Mouse (Mus musculus) layer of hippocampus, postnatal 36 days (tissue): ENCODE data around the gene Hdac4. TPM values are rescaled to one million over a fixed set of nuclear protein-coding genes. Genes with fewer than 3 reads are reported as not detected.

Experiments used
- DNase-seq, 2 experiments: peaks; one replicate each; pipeline ENCODE4 v3.0.0; 2022
- total RNA-seq, 2 experiments: library from RNA; stranded (reverse); gene quantifications; 2 replicates each; pipeline ENCODE4 v1.2.3; 2021

The Hdac4 gene
- total RNA-seq, 2 experiments from 2014 or later: 117 to 119 TPM

DNA sequence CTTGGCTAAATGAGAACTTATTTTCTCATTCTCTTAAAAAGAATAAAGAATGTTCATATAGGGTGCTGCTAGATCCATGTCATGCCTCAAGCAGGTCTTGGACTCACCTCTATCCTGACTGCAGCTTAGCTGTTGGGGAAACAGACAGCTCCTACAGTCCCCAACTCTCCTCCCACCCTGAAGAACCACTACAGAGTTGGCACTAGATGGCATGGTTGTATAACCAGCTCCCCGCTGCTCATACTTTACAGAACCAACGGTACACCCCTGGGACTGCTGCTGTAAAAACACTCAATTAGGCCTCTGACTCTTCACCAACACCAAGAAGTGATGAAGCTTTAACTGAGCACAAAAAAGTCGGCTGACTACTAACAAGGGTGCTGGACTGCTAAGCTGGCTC is 235.6 kb downstream of the Hdac4 start:
- no peak for DNase-seq

DNA sequence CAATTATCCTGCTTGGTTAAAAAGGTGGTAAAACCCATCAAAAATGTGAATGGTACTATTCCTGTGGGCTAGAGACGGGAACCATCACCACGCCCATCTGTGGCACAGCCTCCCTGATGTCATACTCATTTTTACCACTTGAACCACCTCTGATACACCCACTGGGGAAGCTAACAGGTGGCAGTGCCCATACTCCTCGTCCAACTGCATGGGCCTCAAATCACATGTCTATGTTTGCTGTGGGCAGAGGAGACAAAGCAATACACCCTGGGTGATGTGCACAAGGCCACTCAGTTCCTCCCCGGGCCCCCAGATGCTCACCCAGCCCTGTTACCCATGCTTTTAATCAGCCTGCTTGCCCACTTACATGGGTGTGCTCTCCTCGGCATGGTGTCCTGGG is 236.5 kb downstream of the Hdac4 start:
- no peak for DNase-seq

DNA sequence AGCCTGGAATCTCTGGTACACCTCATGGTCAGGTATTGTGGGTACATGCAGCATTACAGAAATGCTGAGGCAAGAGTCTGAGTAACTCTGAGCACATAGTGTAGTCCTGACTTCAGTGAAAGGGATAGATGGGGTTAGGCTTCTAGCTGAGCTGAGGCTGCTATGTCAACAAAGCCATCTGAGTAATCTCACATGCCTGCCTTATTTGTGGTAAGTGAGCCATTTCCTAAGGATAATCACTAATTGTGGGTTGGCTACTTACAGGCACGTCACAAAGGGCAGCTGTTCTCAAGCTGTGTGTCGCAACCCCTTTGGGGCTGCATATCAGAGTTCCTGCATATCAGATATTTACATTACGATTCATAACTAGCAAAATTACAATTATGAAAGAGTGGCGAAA is 239.3 kb downstream of the Hdac4 start:
- DNase-seq: no peak

DNA sequence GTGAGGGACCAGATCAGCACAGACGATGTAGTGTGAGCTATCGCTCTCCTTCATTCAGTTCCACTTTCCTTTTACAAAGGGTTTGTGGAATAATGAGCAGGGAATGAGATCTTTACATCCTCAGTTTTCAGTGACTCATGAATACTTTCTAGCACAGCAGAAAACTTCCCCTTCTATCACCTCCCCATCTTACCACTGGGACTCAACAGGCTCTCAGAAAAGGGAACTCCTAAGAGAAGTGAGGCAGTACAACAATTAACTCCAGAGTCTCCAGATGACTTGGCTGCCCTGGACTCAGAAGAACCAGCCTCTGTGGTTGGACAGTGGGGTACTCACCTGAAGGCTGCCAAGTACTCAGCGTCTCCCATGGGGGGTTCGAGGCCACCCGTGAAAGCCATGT is 240.5 kb downstream of the Hdac4 start:
- no peak for DNase-seq

DNA sequence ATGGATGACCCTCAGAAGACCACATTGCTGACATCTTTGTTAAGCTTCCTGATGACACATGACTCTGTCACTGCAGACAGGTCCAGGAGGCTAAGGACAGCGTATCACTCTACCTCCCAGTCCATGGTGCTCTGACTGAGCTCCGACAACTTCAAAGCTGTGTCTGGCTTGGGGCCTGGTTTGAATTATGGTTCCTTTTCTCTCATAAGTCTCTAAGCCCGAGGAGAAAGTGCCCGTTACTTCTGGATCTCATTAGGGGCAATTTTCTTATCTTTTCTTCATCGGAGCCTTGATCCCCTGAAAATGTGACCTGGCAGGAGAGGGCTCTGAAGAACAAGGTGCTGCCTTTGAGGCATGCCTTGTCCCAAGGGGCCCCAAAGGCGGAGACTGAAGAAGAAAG is 242.6 kb downstream of the Hdac4 start:
- no peak for DNase-seq

DNA sequence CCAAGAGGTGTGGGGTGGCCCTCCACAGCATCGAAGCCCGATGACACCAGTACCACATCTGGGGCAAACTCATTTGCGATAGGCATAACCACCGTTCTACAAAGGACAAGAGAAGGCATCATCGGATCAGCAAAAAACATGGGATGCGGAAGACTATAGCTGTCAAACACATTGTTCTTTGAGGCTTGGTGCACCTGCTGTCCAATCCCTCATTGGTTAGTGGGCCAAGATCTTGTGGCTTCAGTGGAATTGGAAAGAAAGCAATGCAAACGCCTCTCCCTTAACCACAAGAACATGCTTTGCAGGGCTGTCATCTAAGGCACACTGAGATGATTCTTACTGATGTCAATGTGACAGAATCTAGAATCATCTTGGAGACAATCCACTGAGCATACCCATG is 248.1 kb downstream of the Hdac4 start:
- no peak for DNase-seq

DNA sequence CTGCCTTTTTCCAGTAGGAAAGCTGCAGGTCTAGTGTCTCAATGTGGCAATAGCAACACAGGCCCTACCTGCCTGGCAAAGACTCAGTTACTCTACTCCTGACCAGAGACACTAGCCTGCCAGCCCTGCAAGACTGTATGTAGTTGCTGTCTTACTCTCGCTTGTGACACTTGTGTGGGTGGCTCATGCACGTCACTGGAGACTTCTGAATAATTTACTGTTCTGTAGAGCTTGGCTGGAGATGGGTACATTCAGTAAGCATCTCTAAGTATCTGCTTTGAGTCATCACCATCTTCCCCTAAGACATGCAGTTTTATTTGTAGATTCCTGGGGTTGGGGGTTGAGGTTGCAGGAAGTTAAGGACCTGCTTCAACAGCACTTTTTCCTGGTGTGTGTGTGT is 252.9 kb downstream of the Hdac4 start:
- DNase-seq: no peak

DNA sequence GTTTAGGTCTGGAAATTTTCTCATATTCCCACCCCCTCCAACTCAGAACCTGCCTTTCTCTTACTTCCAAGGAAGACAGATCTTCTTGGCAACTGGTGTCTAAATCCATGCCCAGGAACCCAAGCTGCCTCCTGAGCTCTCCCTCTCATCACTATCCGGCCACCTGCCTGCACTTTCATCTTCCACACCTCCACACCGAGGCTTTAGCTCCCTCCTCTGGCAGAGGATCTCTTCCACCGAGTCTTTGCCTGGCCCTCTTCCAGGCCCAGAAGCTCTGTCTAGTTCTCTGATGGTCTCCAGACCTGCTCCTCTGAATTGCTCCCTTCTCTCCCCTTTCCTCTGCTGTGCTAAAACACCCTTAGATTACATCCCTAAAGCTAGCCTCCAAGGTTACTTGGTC is 253.5 kb downstream of the Hdac4 start:
- no peak for DNase-seq

DNA sequence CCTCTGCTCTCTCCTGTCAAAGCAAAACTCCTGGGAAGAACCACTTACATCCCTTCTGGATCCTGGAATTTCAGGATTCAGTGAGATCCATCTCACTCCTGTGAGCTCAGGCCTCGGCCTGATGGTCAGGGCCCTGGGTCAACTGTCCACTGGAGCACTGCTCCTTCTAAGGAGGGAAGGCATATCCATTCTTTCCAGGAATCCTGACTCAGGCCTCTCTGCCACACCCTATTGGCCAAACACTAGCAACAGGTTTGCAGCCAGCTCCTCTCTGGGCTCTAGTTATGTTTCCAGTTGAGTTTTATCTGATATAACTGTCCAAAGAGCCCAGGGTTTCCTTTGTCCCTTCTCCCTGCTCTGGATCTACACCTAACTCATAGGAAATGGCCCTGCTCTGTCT is 254.4 kb downstream of the Hdac4 start:
- DNase-seq: no peak

DNA sequence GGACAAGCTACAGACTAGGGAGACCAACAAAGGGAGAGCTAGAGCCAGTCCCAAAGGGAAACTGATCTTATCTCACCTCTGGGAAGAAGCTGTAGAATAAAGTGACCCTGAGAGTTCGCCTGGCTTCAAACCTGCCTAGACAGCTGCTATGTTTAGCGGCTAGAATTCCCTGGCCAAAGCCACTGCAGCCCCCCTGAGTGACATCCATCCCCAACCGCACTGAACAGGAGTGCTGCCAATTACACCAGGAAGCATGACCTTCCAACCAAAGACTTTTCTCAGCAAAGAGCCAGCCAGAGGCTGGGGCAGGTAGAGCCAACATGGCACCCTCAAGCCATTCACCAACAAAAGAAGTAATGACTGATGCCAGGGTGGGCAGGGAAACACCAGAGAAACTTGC is 260.3 kb downstream of the Hdac4 start:
- DNase-seq: no peak

DNA sequence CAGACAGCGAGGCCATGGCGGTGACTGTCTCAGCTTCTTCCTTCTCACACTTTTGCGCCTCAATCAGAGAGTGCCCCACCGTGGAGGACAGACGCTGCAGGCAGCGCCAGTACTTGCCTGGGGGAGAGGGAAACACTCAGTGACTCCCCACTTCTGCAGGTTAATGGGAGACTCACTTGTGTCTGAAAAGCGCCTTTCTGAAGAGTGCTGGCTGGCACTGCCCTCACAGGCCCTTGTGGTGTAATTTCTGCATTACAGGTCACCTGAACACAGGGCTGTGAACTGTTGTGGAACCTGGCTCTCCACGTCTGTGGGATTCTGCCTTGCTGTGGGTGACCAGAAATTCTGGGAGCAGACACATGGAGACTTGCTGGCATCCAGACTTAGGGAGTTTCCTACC is 261.8 kb downstream of the Hdac4 start:
- no peak for DNase-seq

DNA sequence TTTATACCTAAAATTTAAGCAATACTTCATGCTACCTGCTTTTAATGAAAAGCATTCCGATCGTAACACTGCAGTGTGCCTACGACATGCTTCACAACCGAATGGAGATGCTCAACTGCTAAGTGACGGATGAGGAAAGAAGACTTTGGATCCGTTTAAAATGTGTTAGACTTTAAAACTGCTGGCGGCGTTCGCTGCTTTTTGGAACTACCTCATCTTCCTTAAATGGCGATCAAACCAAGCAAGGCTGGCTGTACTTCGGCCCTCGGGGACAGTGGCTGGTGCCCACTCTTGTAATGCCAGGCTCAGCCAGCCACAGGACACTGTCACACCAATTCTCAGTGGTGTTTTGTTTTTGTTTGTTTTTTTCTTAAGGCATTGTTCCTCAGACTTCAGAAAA is 263.3 kb downstream of the Hdac4 start:
- no peak for DNase-seq

DNA sequence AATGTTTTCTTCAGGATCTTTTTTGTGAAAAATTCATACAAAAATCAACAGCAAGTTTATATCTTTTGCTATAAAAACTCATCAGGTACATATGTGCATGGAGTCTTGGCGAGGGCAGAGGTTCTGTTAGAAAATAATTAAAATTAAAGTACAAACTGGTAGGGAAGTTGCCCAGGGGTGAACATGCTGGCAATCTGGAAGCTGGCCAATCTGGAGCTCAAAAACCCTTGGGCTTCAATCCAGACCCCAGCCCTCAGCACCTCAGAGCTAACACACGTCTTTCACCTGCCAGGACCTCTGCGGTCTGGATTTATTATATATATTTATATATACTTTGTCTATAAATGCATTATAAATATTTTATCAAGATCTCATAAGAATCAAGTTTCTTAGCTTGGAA is 263.7 kb downstream of the Hdac4 start:
- DNase-seq: no peak

DNA sequence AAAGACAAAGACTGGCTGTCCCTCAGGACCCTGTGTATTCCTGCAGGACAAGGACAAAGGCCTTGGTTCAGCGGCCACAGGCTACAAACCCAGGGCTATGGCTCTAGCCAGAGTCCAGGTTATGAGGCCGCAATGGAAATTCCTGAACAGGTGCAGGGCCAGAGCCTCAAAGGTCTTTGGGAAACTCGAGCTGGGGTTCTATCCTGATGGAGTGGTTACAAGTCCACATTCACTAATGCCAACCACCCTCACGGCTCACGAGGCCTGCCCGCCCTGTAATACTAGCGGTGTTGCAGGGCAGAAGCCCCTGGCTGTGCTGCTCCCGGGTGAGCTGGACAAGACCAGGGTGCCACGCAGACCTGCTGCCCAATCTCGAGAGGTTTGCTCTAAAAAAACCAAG is 264.3 kb downstream of the Hdac4 start:
- DNase-seq: no peak

DNA sequence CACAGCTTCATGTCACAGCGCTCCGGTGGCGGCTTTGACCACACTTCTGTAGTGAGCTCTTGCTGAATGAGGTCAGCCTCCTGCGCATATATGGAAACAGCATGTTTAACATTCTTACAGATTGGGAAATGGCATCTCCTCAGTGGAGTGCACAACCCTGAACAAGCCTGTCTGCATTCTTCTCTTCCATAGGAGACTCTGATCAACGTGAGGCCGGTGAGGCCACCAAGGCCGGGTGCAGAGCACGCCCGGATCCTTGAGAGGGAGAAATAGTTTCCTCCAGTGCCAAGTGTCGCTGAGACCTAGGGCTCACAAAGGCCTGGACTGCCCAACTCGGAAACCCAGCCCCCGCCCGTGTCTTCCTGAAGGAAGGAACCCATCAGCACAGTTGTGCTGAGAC is 266.4 kb downstream of the Hdac4 start:
- no peak for DNase-seq

DNA sequence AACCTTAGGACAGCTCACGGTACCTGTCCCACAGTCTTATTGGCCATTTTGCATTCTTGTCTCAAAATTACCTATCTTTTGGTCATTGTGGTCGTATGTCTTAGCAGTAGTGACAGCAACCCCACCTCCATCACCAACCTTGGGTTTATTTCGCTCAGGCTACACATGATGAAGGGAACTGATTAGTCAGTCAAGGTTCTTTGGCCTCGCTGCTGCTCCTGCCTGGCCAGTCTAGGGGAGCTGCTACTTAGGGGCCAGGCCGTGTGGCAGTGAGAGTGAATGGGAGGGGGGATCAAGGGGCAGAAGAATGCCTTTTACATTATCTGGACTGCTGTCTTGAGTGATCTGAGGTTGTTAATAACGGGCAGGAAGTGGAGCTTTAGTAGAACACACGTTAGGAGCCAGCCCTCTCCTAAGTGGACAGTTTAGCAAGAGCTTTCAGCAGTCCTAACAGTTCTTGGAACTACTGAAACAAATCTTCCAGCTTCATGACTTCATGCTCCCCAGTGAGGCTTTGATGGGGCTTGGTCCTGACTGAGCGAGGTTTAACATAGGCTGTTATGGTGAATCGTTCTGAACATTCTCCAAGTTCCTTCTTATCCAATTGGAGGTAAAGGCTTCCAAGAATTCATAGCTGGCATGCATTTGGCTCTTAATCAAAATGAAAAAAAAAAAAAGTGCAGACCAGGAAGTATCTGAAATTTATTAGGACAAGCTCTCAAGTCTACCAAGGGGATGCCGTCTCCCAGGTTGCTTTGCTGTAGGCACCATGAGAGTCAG is 267.8 kb downstream of the Hdac4 start:
- DNase-seq: no peak

DNA sequence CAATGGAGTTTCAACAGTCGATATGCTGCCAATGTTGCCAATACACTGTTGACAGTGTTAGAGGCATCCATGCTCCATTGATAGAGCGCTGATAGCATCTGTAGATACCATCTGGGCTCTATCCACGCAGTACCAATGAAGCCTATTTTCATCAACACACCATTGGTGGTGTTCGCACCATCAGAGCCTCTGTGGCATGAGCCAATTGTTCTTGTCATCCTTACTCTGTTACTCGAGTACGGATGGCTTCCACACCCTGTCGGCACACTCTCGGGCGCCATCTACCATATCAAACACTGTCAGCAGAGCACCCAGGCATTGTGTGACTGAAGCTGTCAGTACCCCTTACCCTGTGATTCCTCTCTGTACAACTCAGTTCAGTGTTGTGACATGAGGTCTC is 271.9 kb downstream of the Hdac4 start:
- peak; percentile 26 to 32 for DNase-seq

DNA sequence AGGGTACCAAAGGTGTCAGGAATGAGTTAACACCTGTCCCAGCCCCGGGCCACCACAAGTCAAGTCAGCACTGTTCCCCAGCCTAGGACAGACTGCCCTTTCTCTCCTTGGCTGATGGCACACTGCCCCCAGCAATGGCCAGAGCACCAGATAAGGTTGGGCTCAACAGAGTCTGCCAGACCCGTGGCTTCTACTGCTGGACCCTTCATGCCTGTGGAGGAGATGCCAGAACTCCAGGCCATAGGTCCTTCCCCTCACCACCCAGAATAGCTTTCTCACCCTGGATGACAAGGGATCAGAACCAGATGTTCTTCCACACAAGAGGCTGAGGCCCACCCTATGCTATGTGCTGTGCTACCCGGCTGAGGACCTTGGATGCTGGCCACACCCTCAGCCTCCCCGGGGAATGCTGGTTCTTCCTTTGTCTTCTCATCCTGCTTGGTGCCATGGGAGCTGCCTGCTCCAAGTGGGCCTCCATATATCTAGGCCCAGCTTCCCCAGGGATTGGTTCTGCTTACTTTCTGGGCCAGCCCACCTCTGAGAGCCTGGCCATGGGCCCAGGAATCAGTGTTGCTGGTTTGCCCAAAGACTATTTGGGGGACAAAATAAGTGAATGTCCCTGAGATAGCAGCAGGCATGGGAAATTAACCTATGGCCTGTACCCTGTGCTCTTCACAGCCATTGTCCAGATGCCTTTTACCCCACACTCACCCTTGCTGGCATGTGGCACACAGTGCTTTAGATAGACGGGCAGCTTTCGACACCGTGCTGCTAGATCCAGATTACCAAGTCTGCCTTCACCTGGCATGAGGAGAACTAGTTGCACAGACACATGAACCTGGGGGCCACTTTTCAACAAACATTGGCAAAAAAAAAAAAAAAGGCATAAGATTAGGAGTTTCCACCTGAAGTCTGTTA is 273.0 kb downstream of the Hdac4 start:
- DNase-seq: no peak

DNA sequence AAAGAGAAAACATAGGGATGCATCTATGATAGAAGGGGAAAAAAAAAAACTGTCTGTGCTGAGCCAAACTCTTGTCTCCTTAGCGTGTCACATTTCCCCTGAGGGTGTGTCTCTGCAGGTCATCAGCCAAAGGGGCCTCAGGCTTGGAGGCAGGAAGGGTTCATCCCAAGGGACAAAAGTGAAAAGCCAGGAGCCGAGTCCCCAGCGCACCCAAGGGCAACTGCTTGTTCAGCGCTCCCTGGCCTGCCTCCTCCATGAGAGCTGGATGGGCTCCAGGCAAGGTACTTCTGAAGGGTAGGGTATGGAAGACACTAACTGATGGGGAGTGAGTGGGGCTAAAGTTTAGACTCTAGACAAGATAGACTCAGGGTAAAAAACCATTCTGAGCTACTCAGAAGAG is 273.8 kb downstream of the Hdac4 start:
- no peak for DNase-seq

DNA sequence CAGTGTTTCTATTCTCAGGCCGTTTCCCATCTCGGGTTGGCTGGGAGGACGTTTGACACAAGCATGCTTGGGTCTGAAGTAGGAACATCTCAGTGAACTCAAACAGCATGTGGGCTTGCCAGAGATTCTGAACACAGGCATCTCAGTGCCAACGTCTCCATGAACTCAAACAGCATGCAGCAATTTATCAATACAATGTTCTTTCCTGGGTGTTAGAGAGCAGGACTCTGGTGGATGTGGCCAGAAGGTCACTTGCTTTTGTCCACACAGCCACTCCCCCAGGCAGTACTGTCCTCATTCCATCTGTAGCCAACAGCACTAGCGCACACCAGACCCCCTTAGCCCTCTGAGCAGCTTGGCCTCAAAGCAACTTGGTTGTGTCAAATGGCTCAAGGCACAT is 274.2 kb downstream of the Hdac4 start:
- no peak for DNase-seq

DNA sequence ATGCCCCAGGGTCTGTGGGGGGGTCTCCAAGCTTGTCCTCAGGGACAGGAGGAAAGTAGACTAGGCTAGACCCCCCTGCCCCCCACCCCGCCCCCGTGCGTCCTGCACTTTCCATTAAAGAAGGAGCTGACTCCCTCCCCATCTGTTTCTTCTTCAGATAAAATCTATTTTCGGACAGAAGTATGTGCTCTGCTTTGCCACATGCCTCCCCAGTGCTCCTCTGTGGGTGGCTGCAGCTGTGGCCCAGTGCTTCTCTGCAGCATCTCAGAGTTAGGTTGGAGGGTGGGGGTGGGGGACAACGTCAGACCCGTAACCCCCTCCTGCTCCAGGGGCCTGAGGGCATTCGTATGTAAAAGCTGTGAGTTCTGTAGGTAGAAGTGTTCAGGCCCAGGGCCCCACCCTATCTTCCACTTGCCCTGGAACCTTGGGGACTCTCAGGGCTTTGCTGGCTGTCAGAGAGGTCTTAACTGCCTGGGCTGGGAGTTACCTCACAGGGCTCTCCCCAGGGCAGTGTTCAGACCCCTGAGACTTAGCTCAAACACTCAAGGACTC is 275.4 kb downstream of the Hdac4 start:
- no peak for DNase-seq

DNA sequence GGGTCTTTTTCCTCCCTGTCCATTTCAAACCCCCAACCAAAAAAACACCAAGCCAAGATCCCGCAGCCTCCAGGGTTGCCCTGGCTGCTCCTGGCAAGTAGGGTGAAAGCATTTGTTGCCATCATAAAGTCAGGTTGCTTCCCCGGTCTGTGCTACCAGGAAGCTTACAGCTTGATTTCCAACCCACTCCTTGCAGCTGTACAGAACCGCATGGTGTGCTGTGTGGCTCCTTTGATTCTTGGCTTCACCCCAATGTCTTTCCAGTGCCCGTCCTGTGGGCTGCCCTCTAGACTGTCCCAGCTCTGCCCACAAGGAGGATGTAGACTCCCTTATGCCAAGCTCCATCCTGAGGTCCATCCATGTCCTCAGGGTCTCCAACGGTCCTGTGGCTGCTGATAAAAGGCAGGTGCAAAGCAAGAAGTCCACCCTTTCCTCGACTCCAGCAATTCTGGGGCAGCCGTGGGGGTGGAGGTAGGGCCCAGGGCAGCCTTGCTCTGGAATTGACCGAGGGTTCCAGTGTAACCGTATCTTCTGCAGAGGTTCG is 277.2 kb downstream of the Hdac4 start:
- DNase-seq: no peak

DNA sequence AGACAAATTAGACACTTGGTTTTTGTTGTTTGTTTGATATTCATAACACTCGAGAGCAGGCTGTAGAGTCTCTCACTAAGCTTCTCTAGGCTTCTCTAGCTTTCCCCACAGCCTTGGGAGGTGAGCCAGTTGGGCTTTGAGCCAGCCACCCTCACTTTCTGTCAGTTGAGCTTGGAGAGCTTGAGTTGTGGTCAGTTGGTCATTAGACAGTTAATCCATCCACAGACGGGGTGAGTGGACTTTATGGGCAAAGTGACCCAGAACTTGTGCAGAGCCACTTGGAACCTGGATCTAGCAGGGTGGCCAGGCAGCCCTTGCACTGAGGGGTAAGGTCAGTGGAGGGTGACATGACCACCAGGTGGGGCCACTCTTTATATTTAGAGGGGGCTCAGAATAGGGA is 277.9 kb downstream of the Hdac4 start:
- DNase-seq: no peak
